Mouse (Mus musculus): ENCODE measurements around the gene Tiam2. TPM values are rescaled to one million over a fixed set of nuclear protein-coding genes. Genes with fewer than 3 reads are reported as not detected.

Gene Tiam2
- polyA plus RNA-seq, 1 experiment, result 5.4 TPM

- no peak for TF ChIP-seq POLR2A (IDR thresholded peaks at IDR 0.05; ENCODE audit: borderline replicate concordance, insufficient read depth, low read length)
- TF ChIP-seq CTCF (IDR thresholded peaks at IDR 0.05; ENCODE audit: borderline replicate concordance, insufficient read depth, low read depth, low read length), result no peak
- no peak for DNase-seq
- Histone ChIP-seq H3K4me1 (ENCODE audit: control insufficient read depth, insufficient read depth, low read length) (peaks cover 9% of the 10 kb centered on the region; the same call in 1 of the 2 replicates), H3K27ac (ENCODE audit: insufficient read depth, low read length) (no peak overlapping the region), H3K27me3 (ENCODE audit: control insufficient read depth, insufficient read depth, low read length) (no peaks in the 10 kb centered on the region), H3K4me3 (replicated peaks; ENCODE audit: insufficient read depth, low read depth, low read length) (no peak overlapping the region)
- 75% methylated on average over 7 of the region's 7 CpGs for WGBS
Measured at GRCm38 (mm10) chr17:3485851-3486250, 159.5 kb downstream of the Tiam2 start.

- DNase-seq, result no peak
- no peak overlapping the region for H3K4me3 ChIP-seq (replicated peaks; ENCODE audit: insufficient read depth, low read depth, low read length)
- H3K27ac ChIP-seq (ENCODE audit: insufficient read depth, low read length), result no peak overlapping the region
- H3K4me1 ChIP-seq (ENCODE audit: control insufficient read depth, insufficient read depth, low read length), result peaks cover 2% of the 10 kb centered on the region; the same call in 1 of the 2 replicates
- no peaks in the 10 kb centered on the region for H3K27me3 ChIP-seq (ENCODE audit: control insufficient read depth, insufficient read depth, low read length)
- WGBS, result 92% methylated on average over 4 of the region's 4 CpGs
- no peak for TF ChIP-seq CTCF (IDR thresholded peaks at IDR 0.05; ENCODE audit: borderline replicate concordance, insufficient read depth, low read depth, low read length)
- TF ChIP-seq POLR2A (IDR thresholded peaks at IDR 0.05; ENCODE audit: borderline replicate concordance, insufficient read depth, low read length), result no peak
Measured at GRCm38 (mm10) chr17:3487211-3487610, 160.8 kb downstream of the Tiam2 start.

GRCm38 (mm10) chr17:3487721-3488601 lies 161.6 kb downstream of the Tiam2 start:
- H3K27me3 ChIP-seq (ENCODE audit: control insufficient read depth, insufficient read depth, low read length), result no peaks in the 10 kb centered on the region
- WGBS, result 78% methylated on average over 12 of the region's 12 CpGs
- H3K27ac ChIP-seq (ENCODE audit: insufficient read depth, low read length), result no peak overlapping the region
- no peak for TF ChIP-seq CTCF (IDR thresholded peaks at IDR 0.05; ENCODE audit: borderline replicate concordance, insufficient read depth, low read depth, low read length)
- TF ChIP-seq POLR2A (IDR thresholded peaks at IDR 0.05; ENCODE audit: borderline replicate concordance, insufficient read depth, low read length), result no peak
- no peak for DNase-seq
- H3K4me1 ChIP-seq (ENCODE audit: control insufficient read depth, insufficient read depth, low read length), result no peaks in the 10 kb centered on the region
- H3K4me3 ChIP-seq (replicated peaks; ENCODE audit: insufficient read depth, low read depth, low read length), result no peak overlapping the region

- H3K4me1 ChIP-seq (ENCODE audit: control insufficient read depth, insufficient read depth, low read length), result no peaks in the 10 kb centered on the region
- no peak for TF ChIP-seq CTCF (IDR thresholded peaks at IDR 0.05; ENCODE audit: borderline replicate concordance, insufficient read depth, low read depth, low read length)
- TF ChIP-seq POLR2A (IDR thresholded peaks at IDR 0.05; ENCODE audit: borderline replicate concordance, insufficient read depth, low read length), result no peak
- peak; percentile 15 to 18 for DNase-seq
- H3K4me3 ChIP-seq (replicated peaks; ENCODE audit: insufficient read depth, low read depth, low read length), result no peak overlapping the region
- no peak overlapping the region for H3K27ac ChIP-seq (ENCODE audit: insufficient read depth, low read length)
- WGBS, result 63% methylated on average over 11 of the region's 11 CpGs
- no peaks in the 10 kb centered on the region for H3K27me3 ChIP-seq (ENCODE audit: control insufficient read depth, insufficient read depth, low read length)
Measured at GRCm38 (mm10) chr17:3490216-3490895, 164.0 kb downstream of the Tiam2 start.

- 84% methylated on average over 5 of the region's 5 CpGs for WGBS
- H3K4me3 ChIP-seq (replicated peaks; ENCODE audit: insufficient read depth, low read depth, low read length), result no peak overlapping the region
- no peak for TF ChIP-seq CTCF (IDR thresholded peaks at IDR 0.05; ENCODE audit: borderline replicate concordance, insufficient read depth, low read depth, low read length)
- TF ChIP-seq POLR2A (IDR thresholded peaks at IDR 0.05; ENCODE audit: borderline replicate concordance, insufficient read depth, low read length), result no peak
- no peak for DNase-seq
- no peaks in the 10 kb centered on the region for H3K4me1 ChIP-seq (ENCODE audit: control insufficient read depth, insufficient read depth, low read length)
- no peak overlapping the region for H3K27ac ChIP-seq (ENCODE audit: insufficient read depth, low read length)
- H3K27me3 ChIP-seq (ENCODE audit: control insufficient read depth, insufficient read depth, low read length), result no peaks in the 10 kb centered on the region
Measured at GRCm38 (mm10) chr17:3491065-3491464, 164.7 kb downstream of the Tiam2 start.

GRCm38 (mm10) chr17:3491667-3492066 lies 165.3 kb downstream of the Tiam2 start:
- Histone ChIP-seq H3K4me1 (ENCODE audit: control insufficient read depth, insufficient read depth, low read length) (no peaks in the 10 kb centered on the region), H3K27ac (ENCODE audit: insufficient read depth, low read length) (no peak overlapping the region), H3K4me3 (replicated peaks; ENCODE audit: insufficient read depth, low read depth, low read length) (no peak overlapping the region), H3K27me3 (ENCODE audit: control insufficient read depth, insufficient read depth, low read length) (no peaks in the 10 kb centered on the region)
- no peak for DNase-seq
- no peak for TF ChIP-seq CTCF (IDR thresholded peaks at IDR 0.05; ENCODE audit: borderline replicate concordance, insufficient read depth, low read depth, low read length)
- TF ChIP-seq POLR2A (IDR thresholded peaks at IDR 0.05; ENCODE audit: borderline replicate concordance, insufficient read depth, low read length), result no peak
- WGBS, result 39% methylated on average over 6 of the region's 6 CpGs

- WGBS, result 32% methylated on average over 2 of the region's 2 CpGs
- Histone ChIP-seq H3K27ac (ENCODE audit: insufficient read depth, low read length) (no peak overlapping the region), H3K4me3 (replicated peaks; ENCODE audit: insufficient read depth, low read depth, low read length) (no peak overlapping the region), H3K27me3 (ENCODE audit: control insufficient read depth, insufficient read depth, low read length) (no peaks in the 10 kb centered on the region), H3K4me1 (ENCODE audit: control insufficient read depth, insufficient read depth, low read length) (no peaks in the 10 kb centered on the region)
- DNase-seq, result peak in 1 of 2 experiments; percentile 10
- no peak for TF ChIP-seq POLR2A (IDR thresholded peaks at IDR 0.05; ENCODE audit: borderline replicate concordance, insufficient read depth, low read length)
- TF ChIP-seq CTCF (IDR thresholded peaks at IDR 0.05; ENCODE audit: borderline replicate concordance, insufficient read depth, low read depth, low read length), result no peak
Measured at GRCm38 (mm10) chr17:3495576-3495975, 169.2 kb downstream of the Tiam2 start.

Data from cerebellum, adult 2 months (tissue).